Mouse (Mus musculus) limb, embryonic 14.5 days (tissue): ENCODE data around the gene Slirp. TPM values are rescaled to one million over a fixed set of nuclear protein-coding genes. Genes with fewer than 3 reads are reported as not detected.
"Not testable (repeated sequence)": the region's sequence is repeated elsewhere in the genome, so short reads cannot be mapped to it uniquely, and the experiment has no call there.

Source experiments
- ATAC-seq: fragments of 200-750 bp; cut with Nextera tagmentation; 2 replicates; pipeline ENCODE4 v1.8.0; 2017; ENCODE audit warnings: low read depth, moderate number of reproducible peaks, moderate TSS enrichment; ENCODE audit not compliant: low FRiP score
- DNase-seq: peaks from one replicate; pipeline ENCODE4 v3.0.0-alpha.2; 2015; ENCODE audit warnings: low spot score
- H3K27ac ChIP-seq: fragments of 300-500 bp; sonication (generic); replicated peaks from 2 replicates; pipeline ENCODE4 v1.5.1; 2014; ENCODE audit warnings: low read depth, mild to moderate bottlenecking, low read length, moderate library complexity, mixed read lengths
- H3K27me3 ChIP-seq: fragments of 300-500 bp; sonication (generic); 2 replicates; pipeline ENCODE4 v1.6.1; 2014; ENCODE audit warnings: low read length, mixed read lengths; ENCODE audit not compliant: control insufficient read depth, insufficient read depth
- H3K36me3 ChIP-seq: fragments of 300-500 bp; sonication (generic); 2 replicates; pipeline ENCODE4 v1.6.1; 2014; ENCODE audit warnings: mild to moderate bottlenecking, low read length, moderate library complexity, mixed read lengths; ENCODE audit not compliant: control insufficient read depth, insufficient read depth
- H3K4me1 ChIP-seq: fragments of 300-500 bp; sonication (generic); 2 replicates; pipeline ENCODE4 v1.6.1; 2014; ENCODE audit warnings: antibody characterized with exemption, low read length, mixed read lengths; ENCODE audit not compliant: control insufficient read depth, insufficient read depth
- H3K4me2 ChIP-seq: fragments of 300-500 bp; sonication (generic); replicated peaks from 2 replicates; pipeline ENCODE4 v1.6.1; 2014; ENCODE audit warnings: low read depth, mild to moderate bottlenecking, low read length, moderate library complexity; ENCODE audit not compliant: severe bottlenecking
- H3K4me3 ChIP-seq: fragments of 300-500 bp; sonication (generic); replicated peaks from 2 replicates; pipeline ENCODE4 v1.5.1; 2014; ENCODE audit warnings: low read length
- H3K9ac ChIP-seq: fragments of 300-500 bp; sonication (generic); 2 replicates; pipeline ENCODE4 v1.6.1; 2014; ENCODE audit warnings: mild to moderate bottlenecking, low read depth, low read length, moderate library complexity; ENCODE audit not compliant: severe bottlenecking
- H3K9me3 ChIP-seq: fragments of 300-500 bp; sonication (generic); 2 replicates; pipeline ENCODE4 v1.6.1; 2016; ENCODE audit warnings: low read length; ENCODE audit not compliant: control insufficient read depth
- POLR2A ChIP-seq: fragments of 200-500 bp; IDR thresholded peaks from 2 replicates; pipeline ENCODE4 v1.8.0; 2012; ENCODE audit warnings: inconsistent platforms, mild to moderate bottlenecking, moderate library complexity, borderline replicate concordance; ENCODE audit not compliant: insufficient read depth, insufficient read length; ENCODE audit errors: extremely low read depth
- WGBS: fragments of 180-500 bp; shearing (Covaris S2); extraction: QIAGEN DNeasy Blood & Tissue Kit; methylation state at CpG from one replicate; pipeline ENCODE4 v1.1.7; 2014; 5-methylcytosine and 5-hydroxymethylcytosine counted together
- microRNA-seq: library from miRNA; unstranded; fragments of <30 nt; microRNA quantifications from one replicate; pipeline ENCODE4, GENCODE M21; 2016
- polyA plus RNA-seq, 2 experiments: library from polyadenylated mRNA; depleted of rRNA in 1 of 2; stranded (reverse) in 1 of 2; unstranded in 1 of 2; fragments of >200 nt; fragmentation: Nextera tagmentation in 1 of 2; extraction: Ambion mirVana in 1 of 2; gene quantifications; 2 replicates each; pipeline versions ENCODE4 v1.2.1 to v1.2.3; 2012 to 2014

The Slirp gene
- polyA plus RNA-seq, 2 experiments = 83.4 to 314 TPM

GRCm38 (mm10) chr12:87474756-87475155, 31.1 kb downstream of the Slirp start:
- WGBS = 72% methylated on average over 3 of the region's 3 CpGs
- H3K4me1 ChIP-seq = peaks cover 9% of the 10 kb centered on the region
- H3K9ac ChIP-seq = no peak overlapping the region
- H3K27ac ChIP-seq = no peak overlapping the region
- no peaks in the 10 kb centered on the region for H3K9me3 ChIP-seq
- TF ChIP-seq POLR2A = no peak
- ATAC-seq (no peak), DNase-seq (no peak)
- no peak overlapping the region for H3K4me2 ChIP-seq
- H3K4me3 ChIP-seq = no peak overlapping the region
- H3K27me3 ChIP-seq = no peaks in the 10 kb centered on the region
- H3K36me3 ChIP-seq = 0 out of 2 replicates have a peak, but pooled peaks cover 4% of the 10 kb centered on the region

- not testable (repeated sequence) for DNase-seq, H3K4me3 ChIP-seq, H3K4me2 ChIP-seq, H3K9me3 ChIP-seq, H3K36me3 ChIP-seq, H3K9ac ChIP-seq, H3K4me1 ChIP-seq, ATAC-seq, H3K27me3 ChIP-seq, H3K27ac ChIP-seq
- 88% methylated on average over 5 of the region's 5 CpGs for WGBS
Measured at GRCm38 (mm10) chr12:87482482-87482881, 38.8 kb downstream of the Slirp start.

GRCm38 (mm10) chr12:87488683-87489082, 45.0 kb downstream of the Slirp start:
- 75% methylated on average over 2 of the region's 2 CpGs for WGBS
- not testable (repeated sequence) for H3K27me3 ChIP-seq, DNase-seq, H3K4me1 ChIP-seq, H3K9ac ChIP-seq, ATAC-seq, H3K4me3 ChIP-seq, H3K9me3 ChIP-seq, H3K27ac ChIP-seq, H3K36me3 ChIP-seq, H3K4me2 ChIP-seq

GRCm38 (mm10) chr12:87494421-87494820, 50.7 kb downstream of the Slirp start, which contains the start of gene Gm5788:
Gm5788 (plus strand) TSS chr12:87494721.
- H3K4me1 ChIP-seq, H3K27me3 ChIP-seq, ATAC-seq, DNase-seq, H3K4me3 ChIP-seq, H3K36me3 ChIP-seq, H3K9me3 ChIP-seq, H3K27ac ChIP-seq, H3K4me2 ChIP-seq, H3K9ac ChIP-seq: not testable (repeated sequence)
- 98% methylated on average over 3 of the region's 3 CpGs for whole genome bisulfite sequencing

Small RNA genes within 50 kb of the gene (microRNA-seq; reads per million reads assigned to microRNA genes)
- gene Mir3068 = 42.6 reads per million, percentile 35 among the genes with 10 or more reads in this experiment

Other genes with a start within 250 kb of the Slirp start
- 1.2 and 2.0 TPM in 2 replicates for gene Samd15, start 244.2 kb upstream of the Slirp start, polyA plus RNA-seq (2012; rRNA removed)
- gene Samd15, start 244.2 kb upstream of the Slirp start, polyA plus RNA-seq (2014; fragmentation: Nextera tagmentation; extraction: Ambion mirVana) = 1.1 and 1.6 TPM in 2 replicates
- gene Tmed8, start 243.4 kb upstream of the Slirp start, polyA plus RNA-seq (2012; rRNA removed) = 6.2 and 6.8 TPM in 2 replicates
- 2.9 and 3.3 TPM in 2 replicates for gene Tmed8, start 243.4 kb upstream of the Slirp start, polyA plus RNA-seq (2014; fragmentation: Nextera tagmentation; extraction: Ambion mirVana)
- gene Noxred1, start 205.2 kb upstream of the Slirp start, polyA plus RNA-seq (2012; rRNA removed) = 0.80 and 1.5 TPM in 2 replicates
- gene Noxred1, start 205.2 kb upstream of the Slirp start, polyA plus RNA-seq (2014; fragmentation: Nextera tagmentation; extraction: Ambion mirVana) = 0.40 and 0.99 TPM in 2 replicates
- 44.3 and 45.0 TPM in 2 replicates for gene Vipas39, start 177.6 kb upstream of the Slirp start, polyA plus RNA-seq (2012; rRNA removed)
- 42.1 and 52.5 TPM in 2 replicates for gene Vipas39, start 177.6 kb upstream of the Slirp start, polyA plus RNA-seq (2014; fragmentation: Nextera tagmentation; extraction: Ambion mirVana)
- gene Ahsa1, start 177.4 kb upstream of the Slirp start, polyA plus RNA-seq (2012; rRNA removed) = 120 and 187 TPM in 2 replicates
- gene Ahsa1, start 177.4 kb upstream of the Slirp start, polyA plus RNA-seq (2014; fragmentation: Nextera tagmentation; extraction: Ambion mirVana) = 168 and 182 TPM in 2 replicates
- 0.99 and 1.2 TPM in 2 replicates for gene Ism2, start 144.2 kb upstream of the Slirp start, polyA plus RNA-seq (2012; rRNA removed)
- 1.4 TPM in 2 replicates for gene Ism2, start 144.2 kb upstream of the Slirp start, polyA plus RNA-seq (2014; fragmentation: Nextera tagmentation; extraction: Ambion mirVana)
- gene Sptlc2, start 55.5 kb upstream of the Slirp start, polyA plus RNA-seq (2012; rRNA removed) = 23.3 and 35.2 TPM in 2 replicates
- gene Sptlc2, start 55.5 kb upstream of the Slirp start, polyA plus RNA-seq (2014; fragmentation: Nextera tagmentation; extraction: Ambion mirVana) = 80.8 and 85.5 TPM in 2 replicates
- 60.2 and 62.2 TPM in 2 replicates for gene Alkbh1, start 121 bp downstream of the Slirp start, polyA plus RNA-seq (2012; rRNA removed)
- 48.3 and 59.0 TPM in 2 replicates for gene Alkbh1, start 121 bp downstream of the Slirp start, polyA plus RNA-seq (2014; fragmentation: Nextera tagmentation; extraction: Ambion mirVana)
- 30.8 and 45.3 TPM in 2 replicates for gene Snw1, start 28.4 kb downstream of the Slirp start, polyA plus RNA-seq (2012; rRNA removed)
- 125 and 134 TPM in 2 replicates for gene Snw1, start 28.4 kb downstream of the Slirp start, polyA plus RNA-seq (2014; fragmentation: Nextera tagmentation; extraction: Ambion mirVana)
- gene Gm5788, start 50.8 kb downstream of the Slirp start, polyA plus RNA-seq (2012; rRNA removed) = not detected in 2 replicates
- gene Gm5788, start 50.8 kb downstream of the Slirp start, polyA plus RNA-seq (2014; fragmentation: Nextera tagmentation; extraction: Ambion mirVana) = not detected in 2 replicates
- not detected in 2 replicates for gene Gm8300, start 70.4 kb downstream of the Slirp start, polyA plus RNA-seq (2012; rRNA removed)
- not detected in 2 replicates for gene Gm8300, start 70.4 kb downstream of the Slirp start, polyA plus RNA-seq (2014; fragmentation: Nextera tagmentation; extraction: Ambion mirVana)
- gene Oog1, start 158.8 kb downstream of the Slirp start, polyA plus RNA-seq (2012; rRNA removed) = not detected in 2 replicates
- gene Oog1, start 158.8 kb downstream of the Slirp start, polyA plus RNA-seq (2014; fragmentation: Nextera tagmentation; extraction: Ambion mirVana) = not detected in 2 replicates
- not detected in 2 replicates for gene Gm4027, start 175.0 kb downstream of the Slirp start, polyA plus RNA-seq (2012; rRNA removed)
- gene Gm4027, start 175.0 kb downstream of the Slirp start, polyA plus RNA-seq (2014; fragmentation: Nextera tagmentation; extraction: Ambion mirVana) = not detected in 2 replicates
- not detected in 2 replicates for gene Gm16381, start 200.7 kb downstream of the Slirp start, polyA plus RNA-seq (2012; rRNA removed)
- not detected in 2 replicates for gene Gm16381, start 200.7 kb downstream of the Slirp start, polyA plus RNA-seq (2014; fragmentation: Nextera tagmentation; extraction: Ambion mirVana)